Mouse (Mus musculus): ENCODE data around the gene Dnah12. TPM values are rescaled to one million over a fixed set of nuclear protein-coding genes. Genes with fewer than 3 reads are reported as not detected.

Dnah12 gene
- polyA plus RNA-seq (2012; ENCODE audit: insufficient read depth, insufficient read length, missing spikeins), result 0.04 TPM in 1 of 2 replicates, not detected in the other

GRCm38 (mm10) chr14:26692974-26693373 lies at the start of gene Dnah12:
Dnah12 (plus strand) TSS chr14:26693274.
- TF ChIP-seq POLR2A (IDR thresholded peaks at IDR 0.05; ENCODE audit: borderline replicate concordance, low read depth, low read length), result no peak
- no peak for TF ChIP-seq CTCF (IDR thresholded peaks at IDR 0.05; ENCODE audit: low read depth, low read length)

GRCm38 (mm10) chr14:26645989-26646650 lies 47.0 kb upstream of the Dnah12 start:
- Histone ChIP-seq H3K4me1 (ENCODE audit: control insufficient read depth, insufficient read depth, low read length) (peaks cover 9% of the 10 kb centered on the region), H3K27ac (ENCODE audit: insufficient read depth, low read depth, low read length) (no peak overlapping the region), H3K4me3 (ENCODE audit: insufficient read depth, low read length) (no peak overlapping the region)
- TF ChIP-seq CTCF (IDR thresholded peaks at IDR 0.05; ENCODE audit: low read depth, low read length), result no peak
- no peak for TF ChIP-seq POLR2A (IDR thresholded peaks at IDR 0.05; ENCODE audit: borderline replicate concordance, low read depth, low read length)

More at GRCm38 (mm10) chr14:26692974-26693373, at the start of gene Dnah12:
- H3K27ac ChIP-seq (ENCODE audit: insufficient read depth, low read depth, low read length), result no peak within 1 kb of the TSS
- no peak within 1 kb of the TSS for H3K4me3 ChIP-seq (ENCODE audit: insufficient read depth, low read length)
- no peaks in the 10 kb centered on the region for H3K4me1 ChIP-seq (ENCODE audit: control insufficient read depth, insufficient read depth, low read length)

- no peak overlapping the region for H3K27ac ChIP-seq (ENCODE audit: insufficient read depth, low read depth, low read length)
- no peak for TF ChIP-seq POLR2A (IDR thresholded peaks at IDR 0.05; ENCODE audit: borderline replicate concordance, low read depth, low read length)
- TF ChIP-seq CTCF (IDR thresholded peaks at IDR 0.05; ENCODE audit: low read depth, low read length), result no peak
- no peak overlapping the region for H3K4me3 ChIP-seq (ENCODE audit: insufficient read depth, low read length)
- peaks cover 9% of the 10 kb centered on the region for H3K4me1 ChIP-seq (ENCODE audit: control insufficient read depth, insufficient read depth, low read length)
Observed at GRCm38 (mm10) chr14:26647811-26648210, 45.3 kb upstream of the Dnah12 start.

GRCm38 (mm10) chr14:26651901-26652300 lies 41.2 kb upstream of the Dnah12 start:
- Histone ChIP-seq H3K4me1 (ENCODE audit: control insufficient read depth, insufficient read depth, low read length) (no peaks in the 10 kb centered on the region), H3K4me3 (ENCODE audit: insufficient read depth, low read length) (no peak overlapping the region), H3K27ac (ENCODE audit: insufficient read depth, low read depth, low read length) (no peak overlapping the region)
- no peak for TF ChIP-seq POLR2A (IDR thresholded peaks at IDR 0.05; ENCODE audit: borderline replicate concordance, low read depth, low read length)
- TF ChIP-seq CTCF (IDR thresholded peaks at IDR 0.05; ENCODE audit: low read depth, low read length), result no peak

GRCm38 (mm10) chr14:26658178-26658577 lies 34.9 kb upstream of the Dnah12 start:
- no peak overlapping the region for H3K27ac ChIP-seq (ENCODE audit: insufficient read depth, low read depth, low read length)
- TF ChIP-seq POLR2A (IDR thresholded peaks at IDR 0.05; ENCODE audit: borderline replicate concordance, low read depth, low read length) (no peak), CTCF (IDR thresholded peaks at IDR 0.05; ENCODE audit: low read depth, low read length) (no peak)
- no peak overlapping the region for H3K4me3 ChIP-seq (ENCODE audit: insufficient read depth, low read length)
- H3K4me1 ChIP-seq (ENCODE audit: control insufficient read depth, insufficient read depth, low read length), result no peaks in the 10 kb centered on the region

GRCm38 (mm10) chr14:26660233-26660632 lies 32.8 kb upstream of the Dnah12 start:
- Histone ChIP-seq H3K4me3 (ENCODE audit: insufficient read depth, low read length) (no peak overlapping the region), H3K4me1 (ENCODE audit: control insufficient read depth, insufficient read depth, low read length) (no peaks in the 10 kb centered on the region), H3K27ac (ENCODE audit: insufficient read depth, low read depth, low read length) (no peak overlapping the region)
- TF ChIP-seq POLR2A (IDR thresholded peaks at IDR 0.05; ENCODE audit: borderline replicate concordance, low read depth, low read length), result no peak
- no peak for TF ChIP-seq CTCF (IDR thresholded peaks at IDR 0.05; ENCODE audit: low read depth, low read length)

GRCm38 (mm10) chr14:26662016-26662415 lies 31.1 kb upstream of the Dnah12 start:
- Histone ChIP-seq H3K4me1 (ENCODE audit: control insufficient read depth, insufficient read depth, low read length) (peaks cover 6% of the 10 kb centered on the region), H3K27ac (ENCODE audit: insufficient read depth, low read depth, low read length) (no peak overlapping the region), H3K4me3 (ENCODE audit: insufficient read depth, low read length) (no peak overlapping the region)
- TF ChIP-seq CTCF (IDR thresholded peaks at IDR 0.05; ENCODE audit: low read depth, low read length), result no peak
- no peak for TF ChIP-seq POLR2A (IDR thresholded peaks at IDR 0.05; ENCODE audit: borderline replicate concordance, low read depth, low read length)

GRCm38 (mm10) chr14:26662488-26662887 lies 30.6 kb upstream of the Dnah12 start:
- H3K4me1 ChIP-seq (ENCODE audit: control insufficient read depth, insufficient read depth, low read length), result peaks cover 6% of the 10 kb centered on the region
- H3K4me3 ChIP-seq (ENCODE audit: insufficient read depth, low read length), result no peak overlapping the region
- no peak for TF ChIP-seq POLR2A (IDR thresholded peaks at IDR 0.05; ENCODE audit: borderline replicate concordance, low read depth, low read length)
- TF ChIP-seq CTCF (IDR thresholded peaks at IDR 0.05; ENCODE audit: low read depth, low read length), result no peak
- no peak overlapping the region for H3K27ac ChIP-seq (ENCODE audit: insufficient read depth, low read depth, low read length)

GRCm38 (mm10) chr14:26663851-26664250 lies 29.2 kb upstream of the Dnah12 start:
- no peak overlapping the region for H3K4me3 ChIP-seq (ENCODE audit: insufficient read depth, low read length)
- TF ChIP-seq POLR2A (IDR thresholded peaks at IDR 0.05; ENCODE audit: borderline replicate concordance, low read depth, low read length) (no peak), CTCF (IDR thresholded peaks at IDR 0.05; ENCODE audit: low read depth, low read length) (no peak)
- H3K27ac ChIP-seq (ENCODE audit: insufficient read depth, low read depth, low read length), result no peak overlapping the region
- peaks cover 6% of the 10 kb centered on the region for H3K4me1 ChIP-seq (ENCODE audit: control insufficient read depth, insufficient read depth, low read length)

GRCm38 (mm10) chr14:26667991-26668370 lies 25.1 kb upstream of the Dnah12 start:
- Histone ChIP-seq H3K27ac (ENCODE audit: insufficient read depth, low read depth, low read length) (no peak overlapping the region), H3K4me1 (ENCODE audit: control insufficient read depth, insufficient read depth, low read length) (peaks cover 8% of the 10 kb centered on the region), H3K4me3 (ENCODE audit: insufficient read depth, low read length) (peak overlapping the region; percentile 93)
- no peak for TF ChIP-seq CTCF (IDR thresholded peaks at IDR 0.05; ENCODE audit: low read depth, low read length)
- TF ChIP-seq POLR2A (IDR thresholded peaks at IDR 0.05; ENCODE audit: borderline replicate concordance, low read depth, low read length), result no peak

Data from bone marrow macrophage, adult 2 months (primary cell).